Mouse (Mus musculus): Measurements from ENCODE around the gene Kcnk1. TPM values are rescaled to one million over a fixed set of nuclear protein-coding genes. Genes with fewer than 3 reads are reported as not detected.

Gene Kcnk1
- total RNA-seq, 1 experiment, result 28.0 TPM

GRCm38 (mm10) chr8:126004953-126005352 lies 10.0 kb downstream of the Kcnk1 start:
- Histone ChIP-seq H3K4me1 (ENCODE audit: control insufficient read depth in 2 of 2, insufficient read depth in 2 of 2, low read length in 2 of 2, poor library complexity in 1 of 2) (peaks cover 2 to 12% of the 10 kb centered on the region in 2 experiments; a peak in 2 of 4 replicates), H3K9ac (ENCODE audit: insufficient read depth, low read depth, low read length, poor library complexity, severe bottlenecking) (no peak overlapping the region), H3K36me3 (ENCODE audit: control insufficient read depth, insufficient read depth, low read length, poor library complexity, severe bottlenecking) (peaks cover 2% of the 10 kb centered on the region; the same call in 1 of the 2 replicates), H3K9me3 (ENCODE audit: control insufficient read depth, insufficient read depth, low read depth, low read length) (no peaks in the 10 kb centered on the region), H3K27ac (ENCODE audit: insufficient read depth, low read depth, low read length, poor library complexity, severe bottlenecking) (no peak overlapping the region), H3K4me3 (ENCODE audit: insufficient read depth in 1 of 2, low read depth in 1 of 2, low read length in 2 of 2, poor library complexity in 1 of 2, severe bottlenecking in 1 of 2) (no peak overlapping the region)
- DNase-seq (ENCODE audit: low read depth, low spot score), result no peak
- TF ChIP-seq MAFK (IDR thresholded peaks at IDR 0.05; ENCODE audit: insufficient read depth, low read depth, low read length) (no peak), CHD2 (IDR thresholded peaks at IDR 0.05; ENCODE audit: low read depth, low read length) (no peak), HCFC1 (IDR thresholded peaks at IDR 0.05; ENCODE audit: borderline replicate concordance, insufficient read depth, low read length) (no peak), ZC3H11A (IDR thresholded peaks at IDR 0.05; ENCODE audit: borderline replicate concordance, low read depth, low read length) (no peak), ZNF384 (IDR thresholded peaks at IDR 0.05; ENCODE audit: low read depth, low read length) (no peak)
- in situ Hi-C loops (cut with MboI; ENCODE audit: low sequenced_read_pairs in 2 of 2, unreplicated experiment in 2 of 2), result no loop called here

- DNase-seq (ENCODE audit: low read depth, low spot score), result no peak
- Histone ChIP-seq H3K4me3 (ENCODE audit: insufficient read depth in 1 of 2, low read depth in 1 of 2, low read length in 2 of 2, poor library complexity in 1 of 2, severe bottlenecking in 1 of 2) (no peak overlapping the region), H3K36me3 (ENCODE audit: control insufficient read depth, insufficient read depth, low read length, poor library complexity, severe bottlenecking) (peaks cover 2% of the 10 kb centered on the region; the same call in 1 of the 2 replicates), H3K9me3 (ENCODE audit: control insufficient read depth, insufficient read depth, low read depth, low read length) (no peaks in the 10 kb centered on the region), H3K27ac (ENCODE audit: insufficient read depth, low read depth, low read length, poor library complexity, severe bottlenecking) (no peak overlapping the region), H3K9ac (ENCODE audit: insufficient read depth, low read depth, low read length, poor library complexity, severe bottlenecking) (no peak overlapping the region), H3K4me1 (ENCODE audit: control insufficient read depth in 2 of 2, insufficient read depth in 2 of 2, low read length in 2 of 2, poor library complexity in 1 of 2) (peaks cover under 1 to 4% of the 10 kb centered on the region in 2 experiments; a peak in 1 of 4 replicates)
- in situ Hi-C loops (cut with MboI; ENCODE audit: low sequenced_read_pairs in 2 of 2, unreplicated experiment in 2 of 2), result no loop called here
- TF ChIP-seq ZNF384 (IDR thresholded peaks at IDR 0.05; ENCODE audit: low read depth, low read length) (no peak), ZC3H11A (IDR thresholded peaks at IDR 0.05; ENCODE audit: borderline replicate concordance, low read depth, low read length) (no peak), CHD2 (IDR thresholded peaks at IDR 0.05; ENCODE audit: low read depth, low read length) (no peak), MAFK (IDR thresholded peaks at IDR 0.05; ENCODE audit: insufficient read depth, low read depth, low read length) (no peak), HCFC1 (IDR thresholded peaks at IDR 0.05; ENCODE audit: borderline replicate concordance, insufficient read depth, low read length) (no peak)
Observed at GRCm38 (mm10) chr8:126006310-126006990, 11.5 kb downstream of the Kcnk1 start.

- no peak for DNase-seq (ENCODE audit: low read depth, low spot score)
- H3K27ac ChIP-seq (ENCODE audit: insufficient read depth, low read depth, low read length, poor library complexity, severe bottlenecking), result no peak overlapping the region
- in situ Hi-C loops (cut with MboI; ENCODE audit: low sequenced_read_pairs in 2 of 2, unreplicated experiment in 2 of 2), result no loop called here
- no peaks in the 10 kb centered on the region for H3K9me3 ChIP-seq (ENCODE audit: control insufficient read depth, insufficient read depth, low read depth, low read length)
- H3K4me3 ChIP-seq (ENCODE audit: insufficient read depth in 1 of 2, low read depth in 1 of 2, low read length in 2 of 2, poor library complexity in 1 of 2, severe bottlenecking in 1 of 2), result no peak overlapping the region
- H3K36me3 ChIP-seq (ENCODE audit: control insufficient read depth, insufficient read depth, low read length, poor library complexity, severe bottlenecking), result peaks cover 2% of the 10 kb centered on the region; the same call in 1 of the 2 replicates
- TF ChIP-seq HCFC1 (IDR thresholded peaks at IDR 0.05; ENCODE audit: borderline replicate concordance, insufficient read depth, low read length) (no peak), ZC3H11A (IDR thresholded peaks at IDR 0.05; ENCODE audit: borderline replicate concordance, low read depth, low read length) (no peak), CHD2 (IDR thresholded peaks at IDR 0.05; ENCODE audit: low read depth, low read length) (no peak), MAFK (IDR thresholded peaks at IDR 0.05; ENCODE audit: insufficient read depth, low read depth, low read length) (no peak), ZNF384 (IDR thresholded peaks at IDR 0.05; ENCODE audit: low read depth, low read length) (no peak)
- peaks cover 0 to 4% of the 10 kb centered on the region in 2 experiments; a peak in 1 of 4 replicates for H3K4me1 ChIP-seq (ENCODE audit: control insufficient read depth in 2 of 2, insufficient read depth in 2 of 2, low read length in 2 of 2, poor library complexity in 1 of 2)
- H3K9ac ChIP-seq (ENCODE audit: insufficient read depth, low read depth, low read length, poor library complexity, severe bottlenecking), result no peak overlapping the region; the same call in 1 of the 2 replicates
Observed at GRCm38 (mm10) chr8:126007538-126008330, 12.8 kb downstream of the Kcnk1 start.

- Histone ChIP-seq H3K27ac (ENCODE audit: insufficient read depth, low read depth, low read length, poor library complexity, severe bottlenecking) (no peak overlapping the region), H3K9me3 (ENCODE audit: control insufficient read depth, insufficient read depth, low read depth, low read length) (no peaks in the 10 kb centered on the region), H3K4me3 (ENCODE audit: insufficient read depth in 1 of 2, low read depth in 1 of 2, low read length in 2 of 2, poor library complexity in 1 of 2, severe bottlenecking in 1 of 2) (no peak overlapping the region), H3K4me1 (ENCODE audit: control insufficient read depth in 2 of 2, insufficient read depth in 2 of 2, low read length in 2 of 2, poor library complexity in 1 of 2) (peaks cover 0 to 4% of the 10 kb centered on the region in 2 experiments; a peak in 1 of 4 replicates), H3K9ac (ENCODE audit: insufficient read depth, low read depth, low read length, poor library complexity, severe bottlenecking) (no peak overlapping the region), H3K36me3 (ENCODE audit: control insufficient read depth, insufficient read depth, low read length, poor library complexity, severe bottlenecking) (peaks cover 5% of the 10 kb centered on the region; the same call in 1 of the 2 replicates)
- in situ Hi-C loops (cut with MboI; ENCODE audit: low sequenced_read_pairs in 2 of 2, unreplicated experiment in 2 of 2), result no loop called here
- DNase-seq (ENCODE audit: low read depth, low spot score), result no peak
- no peak for TF ChIP-seq HCFC1 (IDR thresholded peaks at IDR 0.05; ENCODE audit: borderline replicate concordance, insufficient read depth, low read length)
- TF ChIP-seq CHD2 (IDR thresholded peaks at IDR 0.05; ENCODE audit: low read depth, low read length), result no peak
- no peak for TF ChIP-seq ZC3H11A (IDR thresholded peaks at IDR 0.05; ENCODE audit: borderline replicate concordance, low read depth, low read length)
- TF ChIP-seq ZNF384 (IDR thresholded peaks at IDR 0.05; ENCODE audit: low read depth, low read length), result no peak
- TF ChIP-seq MAFK (IDR thresholded peaks at IDR 0.05; ENCODE audit: insufficient read depth, low read depth, low read length), result no peak
Observed at GRCm38 (mm10) chr8:126008945-126009344, 14.0 kb downstream of the Kcnk1 start.
